Mouse (Mus musculus): ENCODE measurements at regions not wholly inside any gene's neighbourhood (a gene's known extent, or its start where the extent isn't known, plus 50 kb on each side); places are given as distances from the start of the nearest gene placed in this dataset.

DNA sequence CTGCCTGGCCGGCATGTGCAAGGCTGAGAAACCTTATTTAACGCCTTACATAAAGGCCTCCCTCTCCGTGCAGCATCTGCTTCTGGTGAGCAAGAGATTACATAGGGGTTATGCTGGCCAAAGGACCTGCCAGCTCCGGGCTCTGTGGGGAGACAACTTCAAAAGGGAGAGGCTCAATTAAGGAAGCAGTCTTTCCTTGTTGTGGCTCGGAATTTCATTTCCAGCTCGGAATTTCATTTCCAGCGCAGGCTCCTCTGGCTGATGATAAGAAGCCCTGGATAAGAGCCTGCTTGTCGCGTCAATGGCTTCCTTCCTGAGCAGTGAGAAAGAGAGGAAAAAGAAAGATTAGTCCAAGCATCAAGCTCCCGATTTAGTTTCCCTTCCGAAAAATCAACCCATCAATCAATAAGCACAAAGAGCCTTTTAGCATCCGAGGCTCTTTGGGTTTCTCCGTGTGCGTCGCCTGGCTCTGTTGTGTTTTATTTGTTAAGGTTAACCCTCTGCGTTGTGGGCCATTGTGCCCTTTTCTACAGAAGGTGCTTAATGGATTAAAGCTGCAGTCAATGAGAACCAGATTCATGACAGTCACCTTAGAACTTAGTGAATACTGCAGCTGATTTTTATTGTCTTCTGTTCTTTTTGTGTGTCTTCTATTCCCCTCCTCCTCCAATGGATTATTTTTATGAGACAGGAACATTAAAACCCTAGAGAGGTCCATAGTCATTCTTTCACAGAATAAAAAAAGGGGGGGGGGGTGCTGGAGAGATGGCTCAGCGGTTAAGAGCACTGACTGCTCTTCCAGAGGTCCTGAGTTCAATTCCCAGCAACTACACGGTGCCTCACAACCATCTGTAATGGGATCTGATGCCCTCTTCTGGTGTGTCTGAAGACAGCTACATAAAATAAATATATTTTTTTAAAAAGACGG, 218.3 kb downstream of the Myo1b start:
- no peak overlapping the region for H3K9ac ChIP-seq (replicated peaks)
- WGBS (ENCODE audit: insufficient replicate concordance): 14% methylated on average over 19 of the region's 19 CpGs
- no peak for DNase-seq (ENCODE audit: low read depth in 3 of 3, low spot score in 3 of 3)
- no peak overlapping the region for H3K4me2 ChIP-seq (ENCODE audit: low read depth)
- H3K27ac ChIP-seq: no peak overlapping the region
- no peaks in the 10 kb centered on the region for H3K9me3 ChIP-seq (ENCODE audit: control insufficient read depth, low read length)
- TF ChIP-seq EP300 (IDR thresholded peaks at IDR 0.05; ENCODE audit: low read depth) (no peak), CTCF (IDR thresholded peaks at IDR 0.05; ENCODE audit: low read depth) (no peak)
- H3K4me1 ChIP-seq (replicated peaks; ENCODE audit: control insufficient read depth in 2 of 2, insufficient read depth in 2 of 2, low read length in 1 of 2): no peaks in the 10 kb centered on the region
- no peaks in the 10 kb centered on the region for H3K27me3 ChIP-seq (ENCODE audit: control insufficient read depth, insufficient read depth, low read length)
- H3K36me3 ChIP-seq (replicated peaks; ENCODE audit: control insufficient read depth, insufficient read depth, low read depth): no peaks in the 10 kb centered on the region
- H3K4me3 ChIP-seq (ENCODE audit: insufficient read depth in 1 of 2, low read depth in 2 of 2, low read length in 2 of 2): no peak overlapping the region
- ATAC-seq (ENCODE audit: insufficient read depth): no peak

DNA sequence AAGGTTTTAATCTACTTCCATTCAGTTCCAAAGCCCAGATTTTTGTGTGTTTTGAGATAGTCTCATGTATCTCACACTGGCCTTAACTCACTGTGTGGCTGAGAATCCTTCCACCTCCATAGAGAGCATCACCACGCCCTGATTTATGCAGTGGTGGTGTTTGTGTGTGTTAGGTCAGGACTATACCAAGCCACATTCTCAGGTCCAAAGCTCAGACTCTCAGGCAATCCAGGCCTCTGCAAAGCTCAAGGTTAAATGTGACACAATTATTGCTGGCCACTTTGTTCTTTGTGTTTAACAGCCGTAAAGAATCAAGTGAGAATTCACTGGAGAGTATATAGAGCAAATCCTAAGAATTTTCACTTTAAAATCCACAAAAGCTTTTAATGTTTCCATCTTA, 218.2 kb upstream of the Nabp1 start:
- DNase-seq (ENCODE audit: low read depth in 3 of 3, low spot score in 3 of 3): no peak

DNA sequence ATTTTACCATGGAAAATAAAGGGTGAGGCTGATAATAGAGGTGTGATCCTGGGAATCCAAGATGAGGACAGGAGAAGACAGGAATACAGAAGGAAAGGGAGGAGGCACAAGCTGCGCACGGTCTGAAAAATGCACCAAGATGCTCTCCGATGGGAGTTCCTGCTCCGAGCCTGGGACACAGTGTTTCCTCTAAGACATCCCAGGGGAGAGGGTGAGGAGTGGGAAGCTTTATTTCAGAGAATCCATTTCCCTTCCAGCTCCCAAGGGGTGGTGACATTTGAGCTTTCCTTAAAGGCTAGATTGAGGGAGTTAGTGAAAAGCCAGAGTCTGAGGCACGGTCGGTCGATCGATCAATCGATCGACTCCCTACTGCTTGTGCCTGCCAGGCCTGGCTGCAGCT, 212.7 kb upstream of the Nabp1 start:
- no peak for TF ChIP-seq CTCF (IDR thresholded peaks at IDR 0.05; ENCODE audit: low read depth)
- no peak for TF ChIP-seq EP300 (IDR thresholded peaks at IDR 0.05; ENCODE audit: low read depth)
- 87% methylated on average over 10 of the region's 10 CpGs for WGBS (ENCODE audit: insufficient replicate concordance)

More for the DNA sequence above, 218.2 kb upstream of the Nabp1 start:
- WGBS (ENCODE audit: insufficient replicate concordance): 51% methylated on average over 2 of the region's 2 CpGs
- H3K9ac ChIP-seq (replicated peaks): no peak overlapping the region
- H3K36me3 ChIP-seq (replicated peaks; ENCODE audit: control insufficient read depth, insufficient read depth, low read depth): no peaks in the 10 kb centered on the region
- H3K4me1 ChIP-seq (replicated peaks; ENCODE audit: control insufficient read depth in 2 of 2, insufficient read depth in 2 of 2, low read length in 1 of 2): no peaks in the 10 kb centered on the region
- H3K27ac ChIP-seq: no peak overlapping the region
- no peaks in the 10 kb centered on the region for H3K27me3 ChIP-seq (ENCODE audit: control insufficient read depth, insufficient read depth, low read length)
- H3K9me3 ChIP-seq (ENCODE audit: control insufficient read depth, low read length): no peaks in the 10 kb centered on the region
- ATAC-seq (ENCODE audit: insufficient read depth): no peak
- H3K4me2 ChIP-seq (ENCODE audit: low read depth): no peak overlapping the region
- no peak overlapping the region for H3K4me3 ChIP-seq (ENCODE audit: insufficient read depth in 1 of 2, low read depth in 2 of 2, low read length in 2 of 2)
- TF ChIP-seq CTCF (IDR thresholded peaks at IDR 0.05; ENCODE audit: low read depth) (no peak), EP300 (IDR thresholded peaks at IDR 0.05; ENCODE audit: low read depth) (no peak)

DNA sequence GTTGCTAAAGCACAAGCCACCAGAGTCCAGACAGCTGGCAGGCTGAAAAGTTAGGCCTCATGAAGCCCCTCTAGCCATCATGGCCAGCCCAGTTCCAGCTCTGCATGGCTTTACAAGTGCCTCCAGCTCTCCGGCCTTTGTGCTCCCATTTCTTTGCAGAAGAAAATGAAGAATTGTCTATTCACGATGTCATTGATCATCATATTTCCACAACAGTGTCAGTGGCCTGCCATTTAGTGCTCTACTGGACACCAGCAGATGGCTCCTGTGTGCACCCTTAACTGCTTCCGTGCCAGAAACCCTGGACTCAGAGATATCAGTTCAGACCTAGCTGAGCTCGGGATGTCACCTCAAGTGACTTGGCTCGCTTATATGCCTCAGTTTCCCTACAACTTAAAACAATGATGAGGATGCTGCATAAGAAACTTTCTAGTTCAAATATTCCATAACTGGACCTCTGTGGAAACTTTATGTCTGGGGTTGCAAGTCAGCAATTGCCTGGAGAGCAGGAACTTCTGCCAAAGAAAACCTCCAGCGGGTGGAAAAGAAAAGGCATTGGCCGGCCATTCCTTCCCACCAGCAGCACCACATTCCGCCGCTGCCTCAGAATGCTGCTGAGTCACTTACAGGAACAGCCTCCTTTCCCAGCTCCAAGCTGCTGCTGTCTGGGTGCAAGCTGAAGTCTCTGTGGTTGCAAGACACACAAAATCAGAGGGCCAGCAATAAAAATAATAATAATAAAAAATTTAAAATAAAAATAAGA, 211.4 kb upstream of the Nabp1 start:
- WGBS (ENCODE audit: insufficient replicate concordance): 63% methylated on average over 9 of the region's 9 CpGs
- H3K9ac ChIP-seq (replicated peaks): no peak overlapping the region

More for the DNA sequence above, 212.7 kb upstream of the Nabp1 start:
- no peak for ATAC-seq (ENCODE audit: insufficient read depth)
- Histone ChIP-seq H3K36me3 (replicated peaks; ENCODE audit: control insufficient read depth, insufficient read depth, low read depth) (no peaks in the 10 kb centered on the region), H3K4me3 (ENCODE audit: insufficient read depth in 1 of 2, low read depth in 2 of 2, low read length in 2 of 2) (no peak overlapping the region), H3K4me1 (replicated peaks; ENCODE audit: control insufficient read depth in 2 of 2, insufficient read depth in 2 of 2, low read length in 1 of 2) (no peaks in the 10 kb centered on the region), H3K9me3 (ENCODE audit: control insufficient read depth, low read length) (no peaks in the 10 kb centered on the region), H3K9ac (replicated peaks) (no peak overlapping the region), H3K4me2 (ENCODE audit: low read depth) (no peak overlapping the region), H3K27ac (no peak overlapping the region), H3K27me3 (ENCODE audit: control insufficient read depth, insufficient read depth, low read length) (no peaks in the 10 kb centered on the region)
- DNase-seq (ENCODE audit: low read depth in 3 of 3, low spot score in 3 of 3): no peak

DNA sequence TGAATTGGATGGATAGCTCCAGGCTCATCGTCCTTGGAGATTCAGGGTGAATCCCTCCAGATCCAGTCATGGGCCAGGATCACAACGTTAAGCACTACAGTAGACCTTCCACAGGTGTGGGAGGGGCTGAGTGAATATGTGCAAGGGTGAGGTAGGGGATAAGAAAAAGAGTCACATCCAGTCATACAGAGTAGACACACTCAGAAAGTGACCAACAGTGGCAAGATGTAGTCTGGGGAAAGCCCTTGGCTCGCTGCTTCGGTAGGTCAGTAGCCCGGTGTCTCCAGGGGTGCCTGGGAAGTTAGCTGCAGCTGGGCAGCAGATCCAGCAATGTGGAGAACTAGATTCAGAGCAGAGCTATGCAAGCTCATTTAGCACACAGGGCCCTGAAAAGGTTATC, 210.7 kb upstream of the Nabp1 start:
- WGBS (ENCODE audit: insufficient replicate concordance): 58% methylated on average over 5 of the region's 5 CpGs

More for the DNA sequence above, 211.4 kb upstream of the Nabp1 start:
- Histone ChIP-seq H3K36me3 (replicated peaks; ENCODE audit: control insufficient read depth, insufficient read depth, low read depth) (no peaks in the 10 kb centered on the region), H3K9me3 (ENCODE audit: control insufficient read depth, low read length) (no peaks in the 10 kb centered on the region), H3K27me3 (ENCODE audit: control insufficient read depth, insufficient read depth, low read length) (no peaks in the 10 kb centered on the region), H3K4me1 (replicated peaks; ENCODE audit: control insufficient read depth in 2 of 2, insufficient read depth in 2 of 2, low read length in 1 of 2) (no peaks in the 10 kb centered on the region), H3K4me3 (ENCODE audit: insufficient read depth in 1 of 2, low read depth in 2 of 2, low read length in 2 of 2) (no peak overlapping the region), H3K4me2 (ENCODE audit: low read depth) (no peak overlapping the region), H3K27ac (no peak overlapping the region)
- no peak for DNase-seq (ENCODE audit: low read depth in 3 of 3, low spot score in 3 of 3)
- TF ChIP-seq EP300 (IDR thresholded peaks at IDR 0.05; ENCODE audit: low read depth) (no peak), CTCF (IDR thresholded peaks at IDR 0.05; ENCODE audit: low read depth) (no peak)
- ATAC-seq (ENCODE audit: insufficient read depth): no peak

More for the DNA sequence above, 210.7 kb upstream of the Nabp1 start:
- no peaks in the 10 kb centered on the region for H3K36me3 ChIP-seq (replicated peaks; ENCODE audit: control insufficient read depth, insufficient read depth, low read depth)
- no peak overlapping the region for H3K9ac ChIP-seq (replicated peaks)
- H3K4me3 ChIP-seq (ENCODE audit: insufficient read depth in 1 of 2, low read depth in 2 of 2, low read length in 2 of 2): no peak overlapping the region
- no peaks in the 10 kb centered on the region for H3K9me3 ChIP-seq (ENCODE audit: control insufficient read depth, low read length)
- no peak overlapping the region for H3K27ac ChIP-seq
- no peak for DNase-seq (ENCODE audit: low read depth in 3 of 3, low spot score in 3 of 3)
- TF ChIP-seq CTCF (IDR thresholded peaks at IDR 0.05; ENCODE audit: low read depth) (no peak), EP300 (IDR thresholded peaks at IDR 0.05; ENCODE audit: low read depth) (no peak)
- ATAC-seq (ENCODE audit: insufficient read depth): no peak
- H3K4me2 ChIP-seq (ENCODE audit: low read depth): no peak overlapping the region
- no peaks in the 10 kb centered on the region for H3K27me3 ChIP-seq (ENCODE audit: control insufficient read depth, insufficient read depth, low read length)
- no peaks in the 10 kb centered on the region for H3K4me1 ChIP-seq (replicated peaks; ENCODE audit: control insufficient read depth in 2 of 2, insufficient read depth in 2 of 2, low read length in 1 of 2)
